Mouse (Mus musculus): ENCODE measurements around the gene Gm10295.

Gm10295 gene

GRCm38 (mm10) chr7:71355596-71355995 lies 4.3 kb upstream of the Gm10295 start:
- 66% methylated on average over 5 of the region's 5 CpGs for WGBS

- 96% methylated on average over 9 of the region's 9 CpGs for WGBS
These were observed 2.4 kb downstream of the Gm10295 start for GRCm38 (mm10) chr7:71348922-71349321.

GRCm38 (mm10) chr7:71324919-71325583 lies 26.2 kb downstream of the Gm10295 start:
- WGBS = 78% methylated on average over 11 of the region's 11 CpGs

GRCm38 (mm10) chr7:71313148-71313765 lies 38.0 kb downstream of the Gm10295 start:
- 89% methylated on average over 7 of the region's 7 CpGs for WGBS

GRCm38 (mm10) chr7:71312375-71312774 lies 38.9 kb downstream of the Gm10295 start:
- WGBS = 87% methylated on average over 3 of the region's 3 CpGs

GRCm38 (mm10) chr7:71311411-71311810 lies 39.9 kb downstream of the Gm10295 start:
- 72% methylated on average over 11 of the region's 11 CpGs for WGBS

- WGBS = 70% methylated on average over 8 of the region's 8 CpGs
These were observed 43.2 kb downstream of the Gm10295 start for GRCm38 (mm10) chr7:71308051-71308450.

GRCm38 (mm10) chr7:71302714-71303113 lies 48.6 kb downstream of the Gm10295 start:
- WGBS = 79% methylated on average over 4 of the region's 4 CpGs
